Comparison of ENCODE assay signal across 27 mouse cellular contexts in genomic region chr10:117424146-117424905, GRCm38 (mm10). TPM values are rescaled to one million over a fixed set of nuclear protein-coding genes. Genes with fewer than 3 reads are reported as not detected.
DNase-seq lines count a peak whose midpoint lies in the region; ATAC-seq lines count a peak whose summit lies in the region.
"Had no signal": no experiment of that assay in that cellular context is flagged by ENCODE, and none has a peak within 500 bp of the region (broad histone marks: within the 10 kb centered on the region; RNA-seq: fewer than 3 reads in every experiment).

No protein-coding gene starts in this region.

- H3K9ac ChIP-seq in liver, embryonic 12.5 days = no peak overlapping the region
- no peak overlapping the region for H3K9ac ChIP-seq in liver, embryonic 13.5 days
- H3K9ac ChIP-seq: forebrain, postnatal 0 days; hindbrain, embryonic 13.5 days had no signal

- DNase-seq in heart, adult 11 months = peak; percentile 56
- no peak for DNase-seq in heart, adult 18-20 months
- no peak for DNase-seq in liver
- DNase-seq in 3T3-L1 (ENCODE audit: low read depth, low spot score) = peak; percentile 92
- no peak for DNase-seq in liver, embryonic 13.5 days
- DNase-seq in urinary bladder, adult 2 months (ENCODE audit: low spot score) = no peak
- DNase-seq: adrenal gland, adult 8-10 months; adrenal gland, postnatal 25 days; B cell, adult 2 months; cerebellum, adult 11-12 months; cerebellum, adult 8-10 months; cerebellum, postnatal 10 days; forebrain, postnatal 0 days; gastrocnemius, adult 2 months; gastrocnemius, postnatal 14 days; heart, adult 2 months; heart, postnatal 36 days had no signal

- WGBS in liver, embryonic 12.5 days (ENCODE audit: insufficient replicate concordance) = 30% methylated on average over 3 of the region's 3 CpGs
- WGBS in liver, embryonic 13.5 days (ENCODE audit: insufficient replicate concordance) = 43% methylated on average over 3 of the region's 3 CpGs

- H3K36me3 ChIP-seq in liver, embryonic 12.5 days = no peaks in the 10 kb centered on the region
- no peaks in the 10 kb centered on the region for H3K36me3 ChIP-seq in liver, embryonic 13.5 days
- H3K36me3 ChIP-seq: forebrain, embryonic 10.5 days; G1E; heart, embryonic 10.5 days; hindbrain, embryonic 10.5 days; hindbrain, embryonic 13.5 days had no signal

- peak; percentile 60 for ATAC-seq in liver, embryonic 12.5 days
- ATAC-seq in liver, embryonic 13.5 days (ENCODE audit: low read depth) = peak; percentile 55; the same call in 1 of the 2 replicates
- ATAC-seq: forebrain, embryonic 14.5 days; forebrain, postnatal 0 days; hindbrain, embryonic 16.5 days; Patski had no signal

- no peak overlapping the region for H3K27ac ChIP-seq in liver, embryonic 12.5 days
- H3K27ac ChIP-seq in liver, embryonic 13.5 days = no peak overlapping the region
- H3K27ac ChIP-seq: forebrain, embryonic 10.5 days; gastrocnemius, adult 2 months; heart, adult 2 months; heart, embryonic 10.5 days; hindbrain, embryonic 10.5 days; hindbrain, embryonic 13.5 days had no signal

- no peaks in the 10 kb centered on the region for H3K27me3 ChIP-seq in liver, embryonic 12.5 days (replicated peaks)
- H3K27me3 ChIP-seq in liver, embryonic 13.5 days = 0 out of 2 replicates have a peak, but pooled peaks cover 3% of the 10 kb centered on the region
- H3K27me3 ChIP-seq: CH12.LX had no signal

- no peaks in the 10 kb centered on the region for H3K9me3 ChIP-seq in liver, embryonic 12.5 days (replicated peaks)
- H3K9me3 ChIP-seq in liver, embryonic 13.5 days (replicated peaks) = no peaks in the 10 kb centered on the region
- H3K9me3 ChIP-seq: forebrain, embryonic 10.5 days; G1E; heart, embryonic 10.5 days; hindbrain, embryonic 10.5 days; hindbrain, embryonic 13.5 days had no signal

- no peak overlapping the region for H3K4me3 ChIP-seq in liver, embryonic 12.5 days
- no peak overlapping the region for H3K4me3 ChIP-seq in liver, embryonic 13.5 days (replicated peaks)
- H3K4me3 ChIP-seq: forebrain, embryonic 10.5 days; gastrocnemius, adult 2 months; heart, adult 2 months; heart, embryonic 10.5 days; hindbrain, embryonic 10.5 days; hindbrain, embryonic 13.5 days had no signal

- peaks cover 14% of the 10 kb centered on the region for H3K4me1 ChIP-seq in liver, embryonic 12.5 days
- H3K4me1 ChIP-seq in liver, embryonic 13.5 days (replicated peaks) = peaks cover 13% of the 10 kb centered on the region

- peak overlapping the region; percentile 11; the same call in 1 of the 2 replicates for H3K4me2 ChIP-seq in liver, embryonic 12.5 days
- H3K4me2 ChIP-seq in liver, embryonic 13.5 days = no peak overlapping the region
- H3K4me2 ChIP-seq: hindbrain, embryonic 13.5 days had no signal

RNA-seq across cellular contexts. Expression of gene Cpsf6, which starts 44.5 kb away (rescaled TPM):
- 10 to 100 TPM; 31.3 to 34.7 TPM for total RNA-seq in heart, adult 18-20 months (2021)
- 92.5 and 96.8 TPM in 2 replicates for polyA plus RNA-seq in liver, embryonic 12.5 days (2016; fragmentation: Nextera tagmentation; extraction: Ambion mirVana)
- polyA plus RNA-seq in liver, embryonic 13.5 days (2015; fragmentation: Nextera tagmentation; extraction: Ambion mirVana) = 69.2 and 87.2 TPM in 2 replicates
- polyA plus RNA-seq in urinary bladder, adult 2 months (2012; rRNA removed) = 35.9 and 43.5 TPM in 2 replicates

Comparison
In these comparisons a context has a peak if more than half of its experiments do, and no peak if none do; other contexts are left out.
1. DNase-seq: peak in heart, adult 11 months (single experiment) and 3T3-L1 (single experiment); none in heart, adult 18-20 months (0 of 2), liver (single experiment), liver, embryonic 13.5 days (single experiment) and urinary bladder, adult 2 months (single experiment).